18 mouse cellular contexts compared by ENCODE assay signal in the genomic region with DNA sequence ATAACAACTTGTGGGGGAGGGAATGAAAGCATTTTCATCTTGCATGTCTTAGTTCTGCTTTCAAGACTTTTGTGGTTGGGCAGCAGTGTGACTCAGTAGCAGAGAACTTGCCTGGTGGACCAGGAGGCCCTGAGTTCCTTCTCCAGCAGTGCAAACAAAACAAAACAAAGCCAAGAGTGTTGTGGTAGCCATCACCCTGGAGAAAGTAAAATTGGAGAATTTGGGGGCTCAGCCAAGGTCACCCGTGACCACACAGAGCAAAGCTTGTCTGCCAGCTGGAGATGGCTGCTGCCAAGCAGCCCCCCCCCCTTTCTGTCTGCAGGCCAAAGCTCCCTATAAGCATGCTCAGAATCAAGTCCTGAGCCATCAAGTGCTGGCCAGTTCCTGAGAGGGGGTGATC.
A peak's percentile ranks its signal among the peaks of the same experiment; 100 is the strongest.
DNase-seq lines count a peak whose midpoint lies in the region; ATAC-seq lines count a peak whose summit lies in the region.
"Had no signal": no experiment of that assay in that cellular context is flagged by ENCODE, and none has a peak within 500 bp of the region (broad histone marks: within the 10 kb centered on the region; RNA-seq: fewer than 3 reads in every experiment).

No protein-coding gene starts in this region.

- H3K9ac ChIP-seq in neural tube, embryonic 14.5 days (replicated peaks; ENCODE audit: low read depth, low read length), result no peak overlapping the region
- H3K9ac ChIP-seq: embryonic facial prominence, embryonic 13.5 days; heart, embryonic 15.5 days; limb, embryonic 15.5 days had no signal

- no peak overlapping the region for H3K4me2 ChIP-seq in neural tube, embryonic 14.5 days (ENCODE audit: low read depth, low read length)
- H3K4me2 ChIP-seq: embryonic facial prominence, embryonic 13.5 days; heart, embryonic 15.5 days; limb, embryonic 15.5 days had no signal

- H3K4me1 ChIP-seq in neural tube, embryonic 14.5 days (ENCODE audit: control insufficient read depth, insufficient read depth, low read length), result no peaks in the 10 kb centered on the region
- no peaks in the 10 kb centered on the region for H3K4me1 ChIP-seq in embryonic facial prominence, embryonic 10.5 days
- H3K4me1 ChIP-seq: embryonic facial prominence, embryonic 13.5 days; heart, embryonic 15.5 days; limb, embryonic 15.5 days had no signal

- peak; percentile 41; the same call in 1 of the 2 replicates for ATAC-seq in neural tube, embryonic 14.5 days (ENCODE audit: low read depth)
- ATAC-seq in granulocyte monocyte progenitor cell, adult 5-6 weeks (replicated peaks; ENCODE audit: poor library complexity, severe bottlenecking), result peak; percentile 96
- ATAC-seq: forebrain, embryonic 14.5 days; intestine, postnatal 0 days had no signal

- no peaks in the 10 kb centered on the region for H3K9me3 ChIP-seq in neural tube, embryonic 14.5 days (ENCODE audit: control insufficient read depth, low read length)
- no peaks in the 10 kb centered on the region; the same call in 1 of the 2 replicates for H3K9me3 ChIP-seq in embryonic facial prominence, embryonic 10.5 days
- H3K9me3 ChIP-seq: embryonic facial prominence, embryonic 13.5 days; heart, embryonic 15.5 days; limb, embryonic 15.5 days had no signal

- no peak overlapping the region for H3K27ac ChIP-seq in neural tube, embryonic 14.5 days (ENCODE audit: low read depth, low read length)
- no peak overlapping the region for H3K27ac ChIP-seq in embryonic facial prominence, embryonic 10.5 days (replicated peaks)
- H3K27ac ChIP-seq: embryonic facial prominence, embryonic 13.5 days; heart, embryonic 15.5 days; limb, embryonic 15.5 days had no signal

- DNase-seq in neural tube, embryonic 10.5 days (ENCODE audit: extremely low spot score, low spot score), result no peak
- peak; percentile 87 for DNase-seq in Muller cell, postnatal 12 days (ENCODE audit: inconsistent ontology term)
- no peak for DNase-seq in c-Kit-positive CD71-positive TER-119-positive erythroid progenitor cells, embryonic 14.5 days (ENCODE audit: low spot score)
- no peak for DNase-seq in embryonic facial prominence, embryonic 10.5 days (ENCODE audit: low spot score)
- DNase-seq in frontal cortex, adult 2 months (ENCODE audit: extremely low spot score in 1 of 2, low spot score in 1 of 2), result no peak
- DNase-seq: adrenal gland, postnatal 36 days; cerebellum, adult 9-10 months; gastrocnemius, postnatal 36 days; kidney, postnatal 4 days; lung, postnatal 14 days; thymus, postnatal 25 days had no signal

- no peak overlapping the region for H3K4me3 ChIP-seq in neural tube, embryonic 14.5 days (ENCODE audit: low read depth, low read length)
- H3K4me3 ChIP-seq in embryonic facial prominence, embryonic 10.5 days, result no peak overlapping the region
- H3K4me3 ChIP-seq: embryonic facial prominence, embryonic 13.5 days; heart, embryonic 15.5 days; limb, embryonic 15.5 days had no signal

- H3K27me3 ChIP-seq in neural tube, embryonic 14.5 days (ENCODE audit: control insufficient read depth, insufficient read depth, low read length), result no peaks in the 10 kb centered on the region
- H3K27me3 ChIP-seq in embryonic facial prominence, embryonic 10.5 days (replicated peaks; ENCODE audit: low read depth, poor library complexity, severe bottlenecking), result peaks cover 78% of the 10 kb centered on the region

- no peaks in the 10 kb centered on the region for H3K36me3 ChIP-seq in neural tube, embryonic 14.5 days (ENCODE audit: control insufficient read depth, insufficient read depth, low read length)
- H3K36me3 ChIP-seq in embryonic facial prominence, embryonic 10.5 days (replicated peaks), result no peaks in the 10 kb centered on the region
- H3K36me3 ChIP-seq: embryonic facial prominence, embryonic 13.5 days; heart, embryonic 15.5 days; limb, embryonic 15.5 days had no signal

- WGBS in neural tube, embryonic 14.5 days, result 75% methylated on average over 1 of the region's 1 CpGs
- WGBS in embryonic facial prominence, embryonic 10.5 days, result 90% methylated on average over 1 of the region's 1 CpGs
